Mouse (Mus musculus) gastrocnemius, postnatal 36 days (tissue): ENCODE data around the gene Nell2. TPM values are rescaled to one million over a fixed set of nuclear protein-coding genes. Genes with fewer than 3 reads are reported as not detected.
"Not testable (repeated sequence)": the region's sequence is repeated elsewhere in the genome, so short reads cannot be mapped to it uniquely, and the experiment has no call there.

Experiments
- DNase-seq, 2 experiments: peaks; one replicate each; pipeline ENCODE4 v3.0.0; 2022
- intact Hi-C: fragments of 180-260 bp; cut with DNase I; formaldehyde crosslinking; loops from one replicate; pipeline ENCODE4 v1.15.1; 2025
- total RNA-seq, 2 experiments: library from RNA; stranded (reverse); gene quantifications; 2 replicates each; pipeline ENCODE4 v1.2.3; 2021

The Nell2 gene
- total RNA-seq, 2 experiments from 2014 or later = 0.15 to 0.30 TPM

DNA sequence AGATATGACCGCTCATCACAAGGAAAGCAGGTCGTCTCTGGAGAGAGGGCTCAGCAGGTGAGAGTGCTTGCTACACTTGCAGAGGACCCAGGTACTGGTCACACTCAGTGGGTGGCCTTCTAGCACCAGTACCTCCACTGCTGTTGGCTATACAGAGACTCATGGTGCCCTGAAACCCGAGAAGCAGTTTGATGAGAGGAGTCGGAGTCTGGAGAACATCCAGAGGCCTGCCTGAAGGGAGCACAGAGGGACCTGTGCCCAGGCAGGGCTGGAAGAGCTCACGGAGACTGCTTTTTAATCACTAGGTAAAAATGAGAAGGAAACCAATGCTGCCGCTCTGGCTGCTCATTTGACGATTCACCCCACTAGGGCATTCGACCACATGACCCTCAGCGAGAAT lies 271.2 kb downstream of the Nell2 start:
- DNase-seq = no peak
- intact Hi-C loops = no loop called here

DNA sequence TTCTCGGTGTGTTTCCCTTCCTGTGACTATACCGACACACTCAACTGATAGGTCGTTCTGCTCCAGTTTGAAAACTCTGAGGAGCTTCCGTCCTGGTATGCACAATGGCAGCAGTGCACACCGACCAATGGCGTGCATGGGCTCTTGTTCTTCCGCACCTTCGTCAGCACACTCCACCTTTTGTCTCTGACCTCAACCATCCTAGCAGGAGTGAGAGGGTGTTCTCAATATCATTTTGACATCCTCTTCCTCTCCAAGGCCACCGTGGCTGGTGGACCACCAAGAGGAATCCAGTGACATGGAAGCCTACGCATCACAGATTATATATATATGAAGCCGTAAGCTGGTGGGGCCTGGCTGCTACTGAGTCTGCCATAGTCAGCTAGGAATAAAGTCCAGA lies 282.8 kb downstream of the Nell2 start:
- intact Hi-C loops = no loop called here
- DNase-seq = no peak

DNA sequence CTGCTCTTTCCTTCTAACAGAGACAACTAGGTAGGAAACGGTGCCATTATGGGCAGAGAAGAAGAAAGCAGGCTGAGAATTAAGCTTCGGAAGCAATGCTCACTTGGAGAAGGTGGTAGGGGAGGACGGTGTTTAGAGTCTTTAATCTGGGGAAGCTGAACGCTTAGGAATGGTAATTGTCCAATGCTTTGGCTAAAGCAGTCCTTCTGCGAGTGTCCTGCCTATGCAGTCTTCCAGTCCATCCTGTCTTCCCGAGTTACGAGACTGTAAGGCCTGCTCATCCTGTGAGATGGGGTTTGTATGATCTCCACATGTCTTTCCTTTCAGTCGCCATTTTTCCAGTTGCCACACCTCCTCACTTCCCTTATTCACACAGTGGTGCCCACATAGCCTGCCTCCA lies 284.5 kb downstream of the Nell2 start:
- no peak for DNase-seq
- intact Hi-C loops = no loop called here

DNA sequence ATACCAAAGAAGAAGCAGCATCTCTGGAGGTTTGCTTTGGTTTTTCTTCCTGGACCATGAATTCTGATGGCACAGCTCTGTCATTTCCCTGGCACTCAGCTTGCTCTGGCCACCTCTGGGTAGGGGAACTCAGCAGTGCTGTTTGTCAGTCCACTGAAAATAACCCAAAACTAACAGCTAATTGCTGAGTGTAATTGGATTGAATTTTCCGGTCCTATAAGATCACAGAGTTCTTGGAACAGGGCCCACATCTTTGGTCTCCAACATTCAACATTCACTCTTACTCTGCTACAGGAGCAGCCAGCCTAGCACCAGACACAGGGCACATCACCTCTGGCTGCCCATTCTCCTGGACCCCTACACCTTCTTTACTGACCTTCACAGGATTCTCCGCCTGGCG lies 287.2 kb downstream of the Nell2 start:
- intact Hi-C loops = no loop called here
- DNase-seq = no peak

DNA sequence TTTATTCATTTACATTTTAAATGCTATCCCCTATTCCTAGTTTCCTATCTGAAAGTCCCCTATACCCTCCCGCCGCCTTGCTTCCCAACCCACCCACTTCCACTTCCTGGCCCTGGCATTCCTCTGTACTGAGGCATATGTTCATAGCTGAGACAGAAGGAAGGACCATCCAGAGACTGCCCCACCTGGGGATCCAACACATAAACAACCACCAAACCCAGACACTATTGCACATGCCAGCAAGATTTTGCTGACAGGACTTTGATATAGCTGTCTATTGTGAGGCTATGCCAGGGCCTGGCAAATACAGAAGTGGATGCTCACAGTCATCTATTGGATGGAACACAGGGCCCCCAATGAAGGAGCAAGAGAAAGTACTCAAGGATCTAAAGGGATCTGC lies 291.3 kb downstream of the Nell2 start:
- intact Hi-C loops, DNase-seq: not testable (repeated sequence)

DNA sequence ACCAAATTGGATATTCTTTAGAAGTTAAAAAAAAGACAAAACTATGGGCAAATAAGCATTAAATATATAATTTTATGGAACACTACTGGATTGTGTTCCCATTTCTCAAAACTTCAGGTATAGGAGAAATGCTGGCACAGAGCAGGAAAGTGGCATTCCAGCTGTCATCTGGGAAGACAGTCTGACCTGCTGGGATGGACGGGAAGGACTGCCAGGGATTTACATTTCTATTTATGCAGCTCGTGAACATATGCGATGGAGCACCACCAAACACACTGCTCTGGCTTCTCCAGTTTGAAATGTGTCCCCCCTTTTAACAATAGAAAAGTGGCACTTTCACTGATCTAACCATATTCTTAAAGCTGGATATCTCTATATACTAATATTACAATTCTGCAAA lies 291.9 kb downstream of the Nell2 start:
- DNase-seq = no peak
- intact Hi-C loops = no loop called here

DNA sequence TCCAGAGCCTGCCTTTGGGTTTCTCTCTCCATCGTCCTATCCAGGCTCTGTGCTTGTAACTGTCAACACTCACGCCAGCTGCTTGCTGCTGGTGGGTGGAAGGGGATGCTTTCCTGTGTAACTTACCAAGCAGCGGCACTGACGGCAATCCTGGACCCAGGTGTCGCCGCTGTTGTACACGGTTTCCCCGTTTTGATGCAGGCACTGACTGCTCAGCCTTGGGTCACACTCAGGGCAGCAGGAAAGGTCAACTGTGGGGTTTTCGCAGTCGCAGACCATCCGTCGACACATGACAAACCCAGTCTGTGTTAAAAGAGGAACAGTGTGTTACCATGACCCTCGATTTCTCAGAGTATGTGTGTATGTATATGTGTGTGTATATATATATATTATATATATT lies 297.2 kb downstream of the Nell2 start:
- no peak for DNase-seq
- intact Hi-C loops = no loop called here

DNA sequence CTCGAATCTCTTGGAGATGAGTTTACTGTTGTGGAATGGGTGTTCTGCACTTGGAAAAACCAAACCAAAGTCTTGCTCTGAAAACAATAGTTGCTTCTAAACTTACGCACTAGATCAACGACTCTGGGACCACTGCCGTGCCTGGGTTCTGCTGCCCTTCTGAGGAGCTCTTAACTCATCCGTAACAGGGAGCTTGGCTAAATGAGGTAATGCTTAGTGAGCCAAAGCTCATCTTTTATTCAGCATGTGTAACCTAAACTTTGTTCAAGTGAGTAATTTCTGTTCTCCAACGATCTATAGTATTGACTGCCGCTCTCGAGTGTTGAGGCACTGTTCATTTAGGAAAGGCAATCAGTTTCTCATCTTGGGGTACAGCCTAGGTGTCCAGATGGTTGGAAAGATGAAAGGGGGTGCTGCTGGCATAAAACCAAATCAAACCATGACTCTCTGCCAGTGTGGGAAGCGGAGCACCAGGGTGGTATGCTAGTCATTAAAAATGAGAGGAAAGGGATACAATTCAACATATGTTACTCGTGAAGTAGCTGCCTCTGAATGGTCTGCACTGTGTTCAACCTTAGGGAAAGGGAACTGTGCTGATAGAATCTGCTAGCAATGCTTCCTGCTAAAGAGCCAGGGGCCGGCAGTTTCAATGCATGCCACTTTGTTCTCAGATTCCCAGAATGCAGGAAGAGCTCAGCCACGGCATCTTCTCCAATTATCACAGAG lies 311.6 kb downstream of the Nell2 start:
- no peak for DNase-seq
- intact Hi-C loops = no loop called here

DNA sequence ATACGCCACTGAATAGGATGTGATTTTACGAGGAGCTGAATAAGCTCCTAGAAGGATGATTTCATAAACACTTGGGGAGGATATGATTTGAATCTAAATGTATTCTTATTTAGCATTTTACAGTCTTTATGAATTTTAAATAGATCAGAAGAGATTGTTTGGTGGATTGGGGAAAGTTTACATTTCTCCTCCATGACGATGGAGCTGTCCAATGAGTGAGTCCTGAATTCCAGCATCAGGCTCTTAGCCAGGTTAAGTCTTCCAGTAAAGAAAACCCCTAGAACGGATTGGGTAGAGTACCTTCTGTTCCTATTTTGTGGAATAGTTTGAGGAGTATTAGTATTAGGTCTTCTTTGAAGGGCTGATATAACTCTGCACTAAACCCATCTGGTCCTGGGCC lies 317.8 kb downstream of the Nell2 start:
- intact Hi-C loops = no loop called here

DNA sequence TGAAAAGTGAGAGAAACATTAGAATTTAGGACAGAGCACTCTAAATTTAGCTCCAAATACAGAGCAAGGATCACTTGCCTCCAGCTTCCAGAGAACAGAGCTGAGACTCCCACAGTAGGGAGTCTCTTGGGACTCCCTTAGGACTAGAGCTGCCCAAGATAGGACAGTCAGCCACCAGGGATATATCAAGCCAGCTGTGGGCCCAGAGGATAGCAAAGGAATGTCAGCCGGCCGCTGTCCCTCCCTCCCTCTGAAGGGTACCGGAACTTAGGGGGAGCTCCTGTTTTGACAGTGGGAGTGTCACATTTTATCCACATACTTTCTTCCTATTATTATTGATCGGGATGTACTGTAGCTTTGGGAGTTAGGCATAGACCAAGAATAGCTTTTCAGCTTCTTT lies 319.2 kb downstream of the Nell2 start:
- no peak for DNase-seq
- intact Hi-C loops = no loop called here

More for the DNA sequence above, 317.8 kb downstream of the Nell2 start:
- no peak for DNase-seq

DNA sequence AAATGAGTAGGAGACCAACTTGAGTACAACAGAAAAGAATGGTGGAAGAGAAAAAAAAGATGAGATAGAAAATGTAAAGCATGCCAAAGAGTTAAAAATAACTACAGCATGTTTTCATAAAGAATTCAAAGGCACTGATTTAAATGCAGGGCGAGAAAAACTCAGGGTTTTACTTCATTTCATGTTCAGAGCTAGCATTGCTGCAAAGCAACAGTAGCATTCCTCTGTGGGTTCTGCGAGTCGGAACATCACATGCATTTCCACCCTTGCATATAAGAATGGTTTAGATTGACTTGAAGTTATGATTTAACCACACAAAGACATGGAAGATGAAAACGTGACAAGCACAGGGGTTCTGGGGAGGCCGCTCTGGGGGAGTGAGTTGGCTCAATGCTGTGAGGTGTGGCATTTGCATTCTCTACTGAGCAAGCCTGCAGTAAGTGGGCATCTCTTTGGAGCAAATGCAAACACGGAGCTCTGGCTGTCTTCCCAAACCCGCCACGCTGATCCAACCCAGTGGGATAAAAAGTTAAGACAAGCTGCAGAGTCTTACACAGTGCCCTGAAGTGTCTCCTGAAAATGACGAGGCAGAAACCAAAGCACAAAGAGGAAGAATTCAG lies 334.6 kb downstream of the Nell2 start:
- intact Hi-C loops = no loop called here
- DNase-seq = no peak

DNA sequence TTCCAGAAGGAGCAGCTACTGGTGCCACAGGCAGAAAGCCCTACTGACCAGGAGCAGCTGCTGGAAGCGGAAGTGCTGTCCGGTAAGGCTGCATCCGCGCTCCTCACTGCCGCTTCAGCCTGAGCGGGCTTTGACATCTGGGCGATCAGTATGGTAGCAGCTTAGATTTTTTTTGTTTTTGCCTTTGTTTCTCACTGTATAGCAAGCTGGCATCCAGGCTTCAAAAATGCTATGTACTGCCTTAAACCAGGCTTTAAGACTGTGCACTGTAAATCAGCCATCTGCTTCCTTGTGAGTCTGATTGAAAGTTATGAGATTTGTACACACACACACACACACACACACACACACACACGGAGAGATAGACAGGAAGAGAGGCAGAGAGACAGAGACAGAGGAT lies 335.4 kb downstream of the Nell2 start:
- no peak for DNase-seq
- intact Hi-C loops = no loop called here

DNA sequence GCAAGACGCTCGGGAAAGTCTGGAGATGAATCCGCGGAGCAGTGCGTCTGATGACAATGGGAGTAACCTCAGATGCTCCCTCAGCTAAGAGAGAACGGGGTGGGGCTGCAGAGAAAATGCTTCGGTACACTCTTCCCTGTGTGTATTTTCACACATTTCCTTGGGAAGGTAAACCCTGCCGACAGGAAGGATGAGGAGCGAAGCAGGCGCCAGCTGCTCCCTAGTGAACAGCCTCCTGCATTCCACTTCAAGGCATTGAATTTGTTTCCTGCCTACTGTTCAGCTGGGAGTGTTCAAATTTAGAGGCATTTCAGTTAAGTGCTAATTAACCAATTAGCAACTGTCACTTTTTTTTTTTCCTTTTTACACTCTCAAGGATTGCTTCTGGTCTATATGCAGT lies 342.1 kb downstream of the Nell2 start:
- DNase-seq = no peak
- intact Hi-C loops = no loop called here

DNA sequence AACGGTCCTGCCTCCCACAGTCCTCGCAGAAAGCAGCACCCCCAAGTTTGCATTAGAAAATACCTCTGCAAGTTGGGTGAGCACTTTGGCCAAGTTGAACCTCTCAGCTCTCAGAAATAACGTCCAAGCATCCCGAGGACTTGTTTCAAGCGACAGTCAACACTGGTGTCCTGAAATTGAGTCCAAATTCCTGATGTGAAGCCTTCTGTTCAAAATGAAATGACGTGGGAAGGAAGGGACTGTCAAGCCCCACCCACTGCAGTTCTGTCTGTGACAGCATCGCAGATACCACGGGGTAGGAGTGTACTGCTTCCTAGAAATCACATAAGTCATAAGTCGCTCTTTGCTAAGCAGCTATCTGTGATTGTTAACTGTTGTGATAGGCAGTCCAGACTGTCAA lies 342.9 kb downstream of the Nell2 start:
- intact Hi-C loops = no loop called here
- no peak for DNase-seq

DNA sequence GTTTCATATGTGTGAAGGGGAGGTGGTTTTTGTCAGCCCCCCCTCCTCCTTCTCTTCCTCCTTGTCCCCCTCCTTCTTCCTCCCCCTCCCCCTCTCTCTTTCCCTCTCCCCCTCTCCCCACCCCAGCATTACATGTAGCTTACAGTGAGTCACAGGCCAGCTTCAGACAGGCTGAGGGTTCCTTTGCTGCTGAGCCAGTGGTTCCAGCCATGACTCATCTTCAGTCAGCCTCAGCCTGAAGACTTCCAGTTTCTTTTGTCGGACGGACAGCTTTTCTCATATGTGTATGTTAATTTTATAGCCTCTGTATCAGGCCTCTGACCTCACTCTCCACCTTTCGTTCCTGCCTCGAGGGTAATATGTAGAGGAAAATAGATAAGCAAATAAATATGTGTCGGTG lies 344.9 kb downstream of the Nell2 start:
- DNase-seq = no peak
- intact Hi-C loops = no loop called here

DNA sequence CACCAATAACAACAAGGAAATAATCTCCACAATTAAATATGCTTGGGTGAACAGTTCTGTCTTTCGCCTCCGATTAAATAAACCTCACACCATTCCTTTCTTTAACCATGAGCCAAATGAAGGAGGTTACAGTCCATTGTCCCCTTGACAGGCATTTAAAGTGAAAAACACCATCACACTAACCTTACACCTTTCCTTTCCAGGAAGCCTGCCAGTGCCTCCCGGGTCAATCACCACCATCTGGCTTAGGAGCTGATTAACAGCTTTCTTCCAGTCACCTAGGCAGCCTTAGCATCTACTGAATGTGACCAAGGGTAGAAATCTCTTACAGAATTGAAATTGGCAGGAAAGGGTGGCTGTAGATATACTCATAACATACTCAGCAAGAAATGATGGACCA lies 371.5 kb downstream of the Nell2 start:
- intact Hi-C loops = no loop called here
- no peak for DNase-seq

DNA sequence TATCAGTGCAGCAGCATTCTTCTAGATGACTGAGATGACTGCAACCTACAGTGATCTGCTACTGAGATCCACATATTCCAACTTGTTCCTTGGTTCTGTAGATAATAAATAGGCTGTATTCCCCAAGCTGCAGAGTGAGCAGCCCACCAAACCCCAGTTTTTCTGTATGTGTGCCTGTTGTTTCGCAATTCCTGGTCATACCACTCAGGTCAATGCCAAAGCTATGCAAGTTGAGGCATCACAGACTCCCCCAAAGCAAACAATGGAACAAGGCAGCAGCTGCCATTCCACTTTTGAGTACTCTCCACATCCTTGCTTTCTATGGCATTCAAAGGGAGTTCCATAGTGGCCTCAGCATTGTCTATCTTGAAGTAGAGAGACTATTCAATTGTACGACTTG lies 383.2 kb downstream of the Nell2 start:
- intact Hi-C loops = no loop called here
- DNase-seq = no peak

DNA sequence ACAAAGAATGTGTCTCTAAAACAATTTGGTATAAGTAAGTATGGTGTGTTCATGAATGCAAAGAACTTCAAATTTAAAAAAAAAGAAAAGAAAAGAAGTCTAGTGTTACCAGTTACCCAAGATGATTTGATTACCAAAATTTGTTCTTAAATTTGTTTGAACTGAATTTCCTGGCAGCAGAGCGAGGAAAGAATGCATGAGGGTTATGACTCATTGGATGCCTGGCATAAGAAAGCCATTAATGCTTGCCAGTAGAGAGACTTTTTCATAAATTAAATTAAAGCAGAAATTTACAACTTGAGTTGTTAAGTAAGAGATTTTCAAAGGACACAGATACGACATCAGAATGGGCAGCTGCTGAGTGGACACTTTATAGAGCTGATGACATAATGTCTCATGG lies 384.2 kb downstream of the Nell2 start:
- no peak for DNase-seq
- intact Hi-C loops = no loop called here

DNA sequence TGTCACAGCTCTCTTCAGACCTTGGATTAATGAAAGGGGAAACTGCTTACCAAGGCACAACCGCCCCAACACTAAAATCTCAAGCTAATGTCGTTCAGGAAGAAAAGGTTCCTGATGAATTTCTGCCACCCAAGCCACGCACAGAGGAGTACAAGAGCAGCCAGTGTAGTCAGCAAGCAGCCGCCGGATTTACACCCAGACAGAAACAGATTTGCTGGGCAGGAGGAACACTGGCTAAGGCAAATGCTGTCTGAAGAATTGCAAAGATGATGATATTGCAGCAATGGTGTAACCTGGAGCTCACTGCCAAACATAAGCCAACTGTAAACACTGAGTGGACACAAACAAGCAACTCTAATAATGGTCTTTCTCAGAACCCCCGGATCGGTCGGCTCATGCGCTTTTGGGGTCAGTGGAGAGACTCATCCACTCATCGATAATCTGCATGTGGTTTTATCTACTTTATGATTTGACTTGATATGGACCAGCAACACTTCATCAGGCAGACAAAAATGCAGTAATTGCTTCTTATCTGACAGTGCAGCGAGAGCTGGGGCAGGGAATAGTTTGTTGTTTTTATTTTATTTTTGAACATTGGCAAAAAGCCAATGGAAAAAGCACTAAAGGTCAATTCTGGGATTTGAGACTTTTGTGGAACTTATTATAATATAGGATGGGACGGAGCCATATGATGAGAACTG lies 389.5 kb downstream of the Nell2 start:
- intact Hi-C loops = no loop called here
- no peak for DNase-seq

DNA sequence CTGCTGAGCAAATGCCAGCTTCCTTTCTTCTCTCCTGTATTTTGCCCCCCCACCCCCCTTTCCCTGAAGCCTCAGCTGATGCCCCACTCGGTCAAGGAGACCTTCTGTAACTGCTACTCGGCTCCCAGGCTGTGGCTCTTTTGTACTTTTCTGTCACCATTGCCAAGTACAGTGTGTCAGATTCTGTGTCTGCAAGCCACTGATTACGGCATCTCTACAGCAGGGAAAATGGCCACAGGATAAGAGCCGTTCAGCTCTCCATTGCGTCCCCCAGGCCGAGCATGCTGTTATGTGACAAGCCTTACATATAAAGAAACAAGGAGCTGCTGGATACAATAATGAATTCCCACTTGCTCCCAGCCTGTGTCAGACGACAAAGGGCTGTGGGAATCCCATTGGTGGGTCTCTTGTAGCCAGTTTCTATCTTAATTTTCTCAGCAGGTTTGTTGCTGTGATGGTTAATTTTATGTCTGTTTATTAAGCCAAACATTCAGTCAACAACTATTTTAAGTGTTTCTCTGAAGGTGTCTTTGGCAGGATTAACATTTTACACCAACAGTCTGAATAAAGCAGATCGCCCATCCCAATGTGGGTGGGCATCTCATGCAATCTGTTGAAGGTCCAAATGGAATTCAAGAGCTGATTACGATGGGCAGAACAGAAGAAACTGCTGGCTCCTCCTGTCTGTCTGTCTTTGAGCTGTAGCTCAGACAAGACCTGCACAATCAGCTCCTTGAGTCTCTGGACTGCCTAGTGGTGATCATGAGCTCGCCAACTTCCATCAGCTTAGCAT lies 391.1 kb downstream of the Nell2 start:
- intact Hi-C loops = no loop called here
- DNase-seq = no peak

DNA sequence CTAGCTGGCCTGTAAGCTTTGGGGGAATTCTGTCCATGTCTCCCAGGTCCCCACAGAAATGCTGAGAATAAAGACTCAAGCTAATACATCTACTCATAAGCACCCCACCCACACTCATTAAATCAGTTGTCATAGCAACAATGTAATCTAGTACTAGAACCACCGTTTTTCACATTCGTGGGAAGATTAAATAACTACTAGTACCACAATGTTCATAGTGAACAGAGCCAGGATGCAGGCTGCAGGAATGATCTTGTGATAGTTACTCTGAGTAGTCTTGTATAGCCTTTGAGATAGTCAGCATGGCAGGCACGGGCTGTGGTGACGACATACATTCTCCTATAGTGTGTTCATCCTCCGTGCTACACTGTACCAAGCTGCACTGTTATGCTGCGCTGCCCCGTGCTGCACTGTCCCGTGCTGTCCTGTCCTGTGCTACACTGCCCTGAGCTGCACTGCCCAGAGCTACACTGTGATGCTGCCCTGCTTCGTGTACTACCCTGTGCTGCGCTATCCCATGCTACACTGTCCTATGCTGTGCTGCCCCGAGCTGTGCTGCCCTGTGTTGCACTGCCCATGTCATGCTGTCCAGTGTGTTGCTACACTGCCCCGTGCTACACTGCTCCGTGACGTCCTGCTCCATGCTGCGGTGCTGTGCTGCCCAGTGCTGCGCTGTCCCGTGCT lies 392.3 kb downstream of the Nell2 start:
- intact Hi-C loops = no loop called here
- no peak for DNase-seq
